Mouse (Mus musculus) brain, adult 2 months (tissue): ENCODE results near the gene Grk4.
"Not testable (repeated sequence)": the region's sequence is repeated elsewhere in the genome, so short reads cannot be mapped to it uniquely, and the experiment has no call there.

ENCODE experiments used
- DNase-seq: peaks from one replicate; pipeline ENCODE4 v3.0.0; 2011; ENCODE audit warnings: low read depth, low spot score

Gene Grk4

DNA sequence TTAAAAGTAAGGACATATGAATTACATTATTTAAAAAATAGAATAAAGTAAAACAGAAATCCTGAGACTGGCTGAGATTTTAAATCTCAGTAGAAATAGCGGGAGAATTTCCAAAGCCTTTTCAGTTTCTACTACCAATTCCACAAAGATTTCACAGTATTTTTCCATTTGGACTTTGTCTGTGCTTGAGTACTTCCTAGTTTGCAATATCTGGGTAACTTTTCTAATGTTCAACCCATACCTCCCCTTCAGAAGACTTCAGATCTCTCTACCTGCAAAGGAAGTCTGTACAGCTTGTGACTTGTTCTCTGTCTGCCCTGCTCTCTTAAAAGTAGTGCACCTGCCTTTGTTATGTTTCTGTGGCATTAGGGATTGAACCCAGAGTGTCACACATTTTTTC is 48.3 kb downstream of the Grk4 start:
- DNase-seq = no peak

DNA sequence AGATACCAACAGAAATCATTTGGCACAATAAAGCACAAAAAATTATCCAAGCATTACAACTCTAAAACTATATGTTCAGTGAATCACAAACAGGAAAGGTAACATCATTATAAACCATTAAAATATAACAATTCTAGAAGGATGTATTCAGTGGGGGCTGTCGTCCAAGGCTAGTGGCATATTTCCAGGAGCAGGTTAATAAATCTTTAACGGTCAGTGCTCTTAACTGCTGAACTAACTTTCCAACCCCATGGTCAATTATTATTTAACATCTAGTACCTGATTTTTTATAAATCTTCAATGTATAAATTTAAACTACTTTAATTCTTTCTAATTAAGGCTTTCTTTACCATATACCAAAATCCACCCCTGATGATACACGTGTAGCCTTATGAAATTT is 54.2 kb downstream of the Grk4 start:
- DNase-seq = not testable (repeated sequence)

DNA sequence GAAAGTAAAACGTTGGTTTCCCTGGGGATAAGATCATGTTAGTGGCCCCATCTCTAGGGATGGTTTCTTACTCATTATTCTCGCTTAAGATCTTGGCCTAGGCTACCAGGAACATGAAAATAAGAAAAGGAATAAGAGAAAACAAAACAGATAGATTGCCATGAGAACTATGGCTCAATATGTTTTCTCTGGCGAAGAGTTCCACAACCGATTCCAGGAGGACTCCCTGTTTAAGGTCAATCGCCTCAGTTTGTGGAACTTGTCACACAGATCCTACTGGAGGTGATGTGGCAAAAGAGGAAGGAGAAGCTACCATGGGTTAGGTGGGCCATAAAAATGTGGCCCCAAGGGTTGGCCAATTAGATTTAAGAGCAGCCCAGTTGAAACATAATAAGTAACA is 54.6 kb downstream of the Grk4 start:
- no peak for DNase-seq

DNA sequence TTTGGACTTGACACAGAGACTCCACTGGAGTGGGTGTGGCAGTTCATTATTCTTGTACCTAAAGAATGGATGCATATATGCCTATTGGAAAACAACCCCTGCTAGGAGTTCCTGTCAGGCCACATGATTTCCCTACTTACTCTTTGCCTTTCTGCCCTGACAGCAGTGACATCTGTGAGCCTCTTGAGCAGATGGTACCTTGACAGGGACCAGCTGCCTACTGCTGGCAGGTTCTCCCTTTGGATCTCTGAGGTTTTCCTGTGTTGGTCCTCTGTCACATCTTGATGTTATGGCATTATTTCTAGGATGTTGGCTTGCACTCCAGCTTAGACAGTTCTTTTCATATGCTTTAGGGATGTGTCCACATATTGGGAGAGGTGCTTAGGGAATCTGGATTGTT is 69.0 kb downstream of the Grk4 start:
- DNase-seq = peak; percentile 37

DNA sequence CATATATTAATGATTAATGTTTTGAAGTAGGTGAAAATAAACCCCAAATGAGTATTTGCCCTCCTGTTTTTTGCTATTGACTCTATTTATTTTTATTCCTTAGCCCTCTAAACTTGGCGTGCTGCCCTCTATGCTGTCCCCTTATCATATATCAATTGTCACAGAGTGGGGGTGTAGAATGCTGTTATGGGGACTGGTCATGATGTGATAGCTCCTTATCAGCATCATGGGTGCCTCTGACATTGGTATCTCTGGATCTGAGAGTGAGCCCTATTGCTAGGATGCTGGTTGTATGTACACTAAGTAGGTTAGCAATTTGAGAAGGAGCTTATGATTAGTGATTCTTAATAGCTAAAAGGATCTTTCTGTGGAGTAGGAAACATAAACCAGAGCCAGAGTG is 70.1 kb downstream of the Grk4 start:
- no peak for DNase-seq

DNA sequence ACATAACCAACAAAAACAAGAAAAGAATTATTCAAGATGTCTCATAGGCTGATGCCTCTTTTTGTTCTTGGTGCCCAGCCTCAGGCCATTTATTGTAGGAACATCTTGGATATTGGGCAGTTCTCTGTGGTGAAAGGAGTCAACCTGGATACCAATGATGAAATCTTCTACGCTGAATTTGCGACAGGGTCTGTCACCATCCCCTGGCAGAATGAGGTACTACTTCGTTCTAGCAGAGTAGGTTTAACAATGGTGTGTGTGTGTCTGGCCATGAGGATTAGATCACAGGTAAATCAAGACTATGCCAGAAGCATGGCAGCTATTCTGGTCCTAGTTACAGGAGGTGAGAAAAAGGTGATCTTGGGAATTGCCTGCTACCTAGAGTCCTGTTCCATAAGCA is 91.3 kb downstream of the Grk4 start:
- no peak for DNase-seq

DNA sequence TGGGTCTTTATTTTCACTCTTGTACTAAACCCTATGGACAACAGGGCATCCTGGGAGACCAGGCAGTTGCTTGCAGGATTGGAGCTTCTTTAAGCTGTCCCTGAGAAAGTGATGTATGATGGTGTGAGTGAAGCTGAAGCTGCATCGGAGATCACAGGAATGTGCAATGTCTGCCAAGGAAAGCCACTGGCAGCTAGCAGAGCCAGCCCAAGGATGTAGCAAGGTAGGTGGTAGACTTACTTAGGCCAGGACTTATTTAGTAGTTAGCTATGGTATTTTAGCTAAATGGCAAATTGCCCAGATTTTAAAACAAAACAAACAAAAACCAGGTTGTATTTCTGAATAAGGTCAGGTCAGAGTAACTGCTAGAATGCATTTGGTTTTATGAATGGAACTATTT is 98.6 kb downstream of the Grk4 start:
- DNase-seq = no peak

DNA sequence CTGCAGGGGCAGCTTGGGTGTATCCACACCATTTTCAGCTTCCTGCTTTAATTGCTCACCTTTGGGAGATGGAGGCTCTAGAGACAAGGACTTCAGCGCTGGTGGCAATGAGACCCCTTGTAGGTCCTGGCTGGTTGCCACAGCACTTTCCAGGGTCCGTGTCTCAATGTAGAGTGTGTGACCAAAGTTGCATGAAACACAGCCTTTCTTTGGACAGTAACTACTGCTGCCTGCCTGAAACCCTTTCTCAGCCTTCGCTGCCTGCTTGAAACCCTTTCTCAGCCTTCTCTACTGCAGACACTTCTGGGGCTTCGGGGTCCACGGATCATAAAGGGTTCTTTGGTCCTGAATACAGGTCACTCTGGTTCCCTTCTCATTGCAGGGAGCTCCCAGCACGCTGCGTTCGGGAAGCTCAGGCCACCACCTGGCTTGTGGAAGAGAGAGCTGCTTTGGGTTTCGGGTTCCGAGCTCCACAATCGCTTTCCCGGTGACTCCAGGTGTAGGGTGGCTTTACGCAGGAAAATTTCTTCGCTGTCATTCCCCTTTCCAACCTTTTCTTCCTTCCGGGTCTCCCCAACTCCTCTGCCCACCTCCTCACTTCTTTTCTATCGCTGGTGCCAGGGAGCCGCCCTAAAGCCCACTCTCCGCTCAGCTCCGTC is 100.8 kb downstream of the Grk4 start:
- no peak for DNase-seq

DNA sequence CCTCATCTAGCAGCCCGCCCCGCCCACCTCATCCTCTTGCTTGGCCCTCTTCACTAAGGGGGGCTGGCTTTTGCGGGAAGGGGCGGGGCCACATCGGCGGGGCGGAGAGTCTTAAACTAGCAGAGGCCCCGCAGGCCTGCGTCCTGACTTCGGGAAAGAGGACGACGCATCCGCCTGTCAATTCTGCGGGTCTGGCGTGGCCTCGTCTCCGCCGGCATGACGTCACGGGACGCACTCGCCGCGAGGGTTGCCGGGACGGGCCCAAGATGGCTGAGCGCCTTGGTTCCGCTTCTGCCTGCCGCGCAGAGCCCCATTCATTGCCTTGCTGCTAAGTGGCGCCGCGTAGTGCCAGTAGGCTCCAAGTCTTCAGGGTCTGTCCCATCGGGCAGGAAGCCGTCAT is 101.3 kb downstream of the Grk4 start, which contains the start of gene Htt:
Gene Htt, plus strand, starts transcription at position 232 of the 400 bp plus-strand sequence.
- peak; percentile 99 for DNase-seq

DNA sequence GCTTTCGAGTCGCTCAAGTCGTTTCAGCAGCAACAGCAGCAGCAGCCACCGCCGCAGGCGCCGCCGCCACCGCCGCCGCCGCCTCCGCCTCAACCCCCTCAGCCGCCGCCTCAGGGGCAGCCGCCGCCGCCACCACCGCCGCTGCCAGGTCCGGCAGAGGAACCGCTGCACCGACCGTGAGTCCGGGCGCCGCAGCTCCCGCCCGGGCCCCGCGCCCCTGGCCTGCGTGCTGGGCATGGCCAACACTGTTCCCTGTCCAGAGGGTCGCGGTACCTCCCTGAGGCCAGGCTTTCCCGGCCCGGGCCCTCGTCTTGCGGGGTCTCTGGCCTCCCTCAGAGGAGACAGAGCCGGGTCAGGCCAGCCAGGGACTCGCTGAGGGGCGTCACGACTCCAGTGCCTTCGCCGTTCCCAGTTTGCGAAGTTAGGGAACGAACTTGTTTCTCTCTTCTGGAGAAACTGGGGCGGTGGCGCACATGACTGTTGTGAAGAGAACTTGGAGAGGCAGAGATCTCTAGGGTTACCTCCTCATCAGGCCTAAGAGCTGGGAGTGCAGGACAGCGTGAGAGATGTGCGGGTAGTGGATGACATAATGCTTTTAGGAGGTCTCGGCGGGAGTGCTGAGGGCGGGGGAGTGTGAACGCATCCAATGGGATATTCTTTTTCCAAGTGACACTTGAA is 101.9 kb downstream of the Grk4 start:
- DNase-seq = peak; percentile 81

DNA sequence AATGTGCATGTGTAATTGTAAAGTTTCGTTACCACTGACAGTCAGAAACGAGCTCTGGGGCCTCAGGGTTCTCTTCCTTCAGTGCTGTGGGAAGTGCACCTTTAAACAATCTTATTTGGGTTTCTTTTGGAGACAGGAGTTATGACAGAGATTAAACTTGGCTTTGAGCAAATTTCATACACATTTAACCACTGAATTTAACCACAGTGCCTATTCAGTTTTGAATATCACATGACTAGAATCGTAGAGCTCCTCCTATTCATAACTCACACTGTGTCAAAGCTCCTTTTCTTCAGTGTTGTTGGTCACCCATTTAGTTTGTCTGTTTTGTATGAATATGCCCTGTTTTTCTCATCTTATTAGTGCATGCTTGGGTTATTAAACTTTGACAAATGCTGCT is 111.6 kb downstream of the Grk4 start:
- no peak for DNase-seq

DNA sequence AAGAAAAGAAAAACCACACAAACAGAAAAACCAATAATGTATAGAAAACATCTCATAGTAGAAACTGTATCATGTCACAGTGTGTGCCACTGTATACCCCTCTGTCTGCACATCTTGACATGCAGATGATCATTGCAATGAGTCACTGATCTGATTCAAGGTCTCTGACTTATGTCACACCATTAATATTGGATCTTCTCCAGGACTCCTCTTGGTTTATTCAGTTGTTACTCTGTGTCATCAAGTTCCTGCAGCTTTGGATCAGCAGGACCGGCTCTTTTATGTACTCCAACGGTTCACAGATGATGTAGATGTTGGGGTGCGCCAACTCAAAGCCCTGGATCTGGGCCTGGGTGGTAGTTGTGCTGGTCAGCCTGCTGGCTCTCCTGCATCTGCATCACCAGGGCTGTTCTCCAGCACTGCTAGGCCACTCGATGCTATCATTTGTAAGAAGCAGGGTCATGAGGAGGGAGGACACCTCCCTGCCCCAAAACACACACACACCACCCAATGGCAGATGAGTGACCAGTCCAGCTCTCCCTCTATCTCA is 112.6 kb downstream of the Grk4 start:
- DNase-seq = peak; percentile 31

DNA sequence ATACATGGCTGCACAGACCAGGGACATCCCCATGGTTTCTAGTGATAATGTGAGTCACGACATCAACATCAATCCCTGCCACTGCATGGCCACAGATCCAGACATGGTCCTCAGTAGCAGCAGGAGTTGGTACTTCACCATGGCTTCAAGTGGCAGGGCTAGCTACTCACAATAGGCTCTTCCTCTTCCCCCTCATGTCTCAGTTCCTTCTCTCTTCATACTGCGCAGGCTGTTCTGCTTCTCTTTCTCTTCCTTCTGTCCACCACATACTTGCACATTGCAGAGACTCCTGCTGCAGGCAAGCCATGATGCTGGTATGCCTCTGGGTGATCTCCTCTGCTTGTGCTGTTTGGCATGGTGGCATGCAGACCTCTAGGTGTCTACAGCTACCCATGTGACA is 113.2 kb downstream of the Grk4 start:
- no peak for DNase-seq

DNA sequence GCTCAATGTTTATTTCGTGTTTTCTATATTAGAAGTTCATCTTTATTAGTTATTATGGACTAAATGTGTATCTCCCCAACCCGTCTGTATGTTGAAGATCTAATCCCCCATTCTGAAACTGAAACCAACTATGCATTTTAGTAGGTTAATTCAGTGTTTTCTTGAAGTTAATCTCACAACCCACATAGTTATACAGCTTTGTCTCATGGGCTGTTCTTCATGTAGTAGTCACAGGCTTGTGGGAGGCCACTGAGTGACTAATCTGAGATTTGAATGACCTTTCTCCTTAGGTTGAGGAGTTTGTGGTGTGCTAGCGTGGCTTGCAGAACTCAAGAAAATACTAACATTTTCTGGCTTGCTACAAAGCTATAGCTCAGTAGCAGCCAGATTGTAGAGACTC is 124.8 kb downstream of the Grk4 start:
- DNase-seq = peak; percentile 40

DNA sequence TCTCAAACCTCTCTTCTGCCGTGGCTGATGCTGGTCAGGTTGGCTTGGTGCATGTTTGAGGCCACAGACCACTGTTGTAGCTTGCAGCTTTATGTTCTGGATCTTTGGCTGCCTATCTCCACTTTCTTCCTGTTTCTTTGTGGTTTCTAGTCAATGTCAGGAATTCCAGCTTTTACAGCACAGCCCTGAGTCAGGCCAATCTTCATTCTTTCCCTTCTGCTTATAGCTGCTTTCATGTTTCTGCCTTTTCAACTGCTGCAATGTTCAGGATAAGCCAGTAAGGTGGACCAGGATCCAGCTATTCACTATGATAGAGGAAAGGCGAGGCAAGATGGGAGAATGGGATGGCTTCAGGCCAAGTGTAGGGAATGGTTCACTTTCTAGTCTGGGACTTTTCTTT is 131.0 kb downstream of the Grk4 start:
- DNase-seq = no peak

DNA sequence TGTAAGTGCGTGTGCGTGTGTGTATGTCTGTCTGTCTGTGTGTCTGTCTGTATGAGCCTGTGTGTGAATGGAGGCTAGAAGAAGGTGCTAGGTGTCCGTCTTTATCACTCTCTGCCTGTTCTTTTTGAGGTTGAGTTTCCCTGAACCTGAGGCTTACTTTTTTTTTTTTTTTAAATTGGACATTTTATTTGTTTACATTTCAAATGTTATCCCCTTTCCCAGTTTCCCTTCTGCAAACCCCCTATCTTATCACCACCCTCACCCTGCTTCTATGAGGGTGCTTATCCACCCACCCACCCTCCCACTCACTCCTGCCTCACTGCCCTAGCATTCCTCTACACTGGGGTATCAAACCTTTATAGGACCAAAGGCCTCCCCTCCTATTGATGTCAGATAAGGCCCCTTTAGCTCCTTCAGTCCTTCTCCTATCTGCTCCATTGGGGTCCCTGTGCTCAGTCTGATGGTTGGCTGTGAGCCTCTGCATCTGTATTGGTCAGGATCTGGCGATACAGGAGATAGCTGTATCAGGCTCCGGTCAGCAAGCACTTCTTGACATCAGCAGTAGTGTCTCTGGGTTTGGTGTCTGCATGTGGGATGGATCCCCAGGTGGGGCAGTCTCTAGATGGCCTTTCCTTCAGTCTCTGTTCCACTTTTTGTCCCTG is 140.2 kb downstream of the Grk4 start:
- DNase-seq = no peak
